Mouse (Mus musculus): ENCODE data around the gene Krtap10-10.
A peak's percentile ranks its signal among the peaks of the same experiment; 100 is the strongest.

Krtap10-10 gene

DNA sequence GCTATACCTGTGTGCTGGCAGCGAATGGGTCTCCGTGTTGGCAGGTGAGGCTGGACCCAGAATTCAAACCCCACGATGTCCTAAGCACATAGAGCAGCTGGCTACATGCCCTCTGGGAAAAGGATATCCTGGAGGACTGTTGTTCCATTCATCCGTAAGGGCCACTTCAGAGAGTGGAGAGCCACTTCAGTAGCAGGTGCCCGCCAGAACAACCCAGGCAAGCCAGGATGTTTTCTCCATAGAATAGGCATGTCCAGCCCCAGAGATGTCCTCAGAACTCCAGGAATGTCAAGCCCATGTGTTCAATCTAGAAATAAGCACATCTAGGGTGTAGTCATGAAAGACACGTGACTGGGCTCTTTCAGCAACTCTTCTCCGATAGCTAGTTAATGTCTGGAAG lies 33.9 kb downstream of the Krtap10-10 start:
- DNase-seq = no peak

DNA sequence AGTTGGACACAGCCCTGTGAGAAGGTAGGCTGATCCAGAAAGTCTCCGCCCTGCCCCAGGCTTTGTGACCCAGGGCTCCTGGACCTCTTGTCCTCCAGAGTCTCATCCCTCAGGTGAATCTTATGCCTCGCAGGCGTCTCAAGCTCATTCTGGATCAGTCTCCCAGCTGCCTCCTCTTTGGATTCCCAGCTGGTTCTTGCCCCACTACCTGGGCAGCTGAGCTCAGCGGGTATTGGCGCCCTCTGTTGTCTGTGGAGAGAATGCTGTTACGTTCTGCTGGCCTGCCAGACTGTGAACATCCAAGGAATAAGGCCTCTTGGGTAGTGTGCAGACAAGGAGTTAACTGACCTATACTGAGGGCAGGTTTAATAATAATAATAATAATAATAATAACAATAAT lies 43.2 kb downstream of the Krtap10-10 start:
- DNase-seq = peak in 1 of 2 experiments; percentile 42

DNA sequence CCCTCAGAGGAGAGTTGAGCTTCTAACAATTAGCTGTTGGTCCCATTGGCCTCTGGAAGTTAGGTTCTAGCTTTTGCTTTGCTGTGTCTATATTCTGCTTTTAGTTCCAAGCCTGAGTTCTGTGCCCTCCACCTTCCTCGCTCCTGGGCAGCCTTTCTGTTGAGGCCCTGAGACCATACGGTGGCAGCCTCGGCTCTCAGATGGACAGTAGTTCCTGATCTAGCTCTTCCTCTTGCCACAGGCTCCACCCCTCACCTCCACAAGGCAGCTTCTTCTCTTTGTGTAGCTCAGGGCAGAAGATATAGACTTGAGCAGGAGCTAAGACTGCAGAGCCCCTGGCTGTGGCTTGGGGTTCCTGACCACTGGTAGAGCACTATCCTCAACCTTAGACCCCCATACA lies 44.6 kb downstream of the Krtap10-10 start:
- no peak for DNase-seq

DNA sequence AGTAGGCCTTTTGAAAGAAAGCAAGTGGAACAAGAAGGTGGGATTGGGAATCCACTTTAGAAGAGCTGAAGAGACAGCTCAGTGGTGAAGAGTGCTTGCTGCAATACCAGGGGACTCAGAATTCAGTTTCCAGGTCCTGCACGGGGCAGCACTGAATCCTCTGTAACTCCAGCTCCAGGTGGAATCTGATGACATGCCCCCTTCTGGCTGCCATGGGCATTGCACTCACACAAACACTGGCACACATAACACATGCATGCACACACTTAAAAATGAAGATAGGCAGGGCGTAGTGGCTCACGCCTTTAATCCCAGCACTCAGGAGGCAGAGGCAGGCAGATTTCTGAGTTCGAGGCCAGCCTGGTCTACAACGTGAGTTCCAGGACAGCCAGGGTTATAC lies 46.8 kb downstream of the Krtap10-10 start:
- no peak for DNase-seq

DNA sequence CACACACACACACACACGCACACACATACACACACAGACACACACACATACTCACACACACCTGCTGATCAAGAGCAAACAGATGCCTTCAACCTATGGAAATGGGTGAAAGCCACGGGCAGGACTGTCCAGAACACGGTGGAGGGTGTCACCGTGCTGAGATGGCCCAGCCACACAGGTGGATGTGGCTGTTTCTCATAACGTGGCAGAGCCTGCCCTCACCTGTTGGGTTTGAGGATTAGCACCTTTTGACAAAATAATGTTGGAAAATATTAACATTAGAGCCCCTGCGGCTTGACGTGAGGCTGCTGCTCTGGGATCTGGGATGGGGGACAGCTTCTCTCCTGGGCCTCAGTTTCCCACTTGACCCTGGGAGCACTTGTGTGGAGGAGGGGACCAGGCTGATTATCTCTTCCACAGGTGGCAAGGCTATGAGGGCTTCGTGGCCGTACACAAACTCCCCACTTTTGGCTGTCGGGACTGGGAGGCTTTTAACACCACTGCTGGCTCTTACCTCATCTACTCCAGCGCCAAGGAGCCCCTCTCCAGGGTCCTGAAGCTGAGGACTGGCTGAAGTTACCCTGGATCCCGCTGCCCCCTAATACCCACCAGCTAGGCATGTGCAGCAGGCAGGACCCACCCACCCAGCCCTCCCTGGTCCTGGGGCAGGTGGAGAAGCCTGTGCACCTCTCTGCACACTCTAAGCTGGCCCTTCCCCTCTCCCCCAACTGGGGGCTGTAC lies 50.4 kb downstream of the Krtap10-10 start:
- DNase-seq = no peak

All from kidney, adult 8-10 months (tissue).